Mouse (Mus musculus) stomach, embryonic 14.5 days (tissue): ENCODE data around the gene Lysmd4. TPM values are rescaled to one million over a fixed set of nuclear protein-coding genes. Genes with fewer than 3 reads are reported as not detected.

Source experiments
- ATAC-seq: fragments of 200-750 bp; cut with Nextera tagmentation; 2 replicates; pipeline ENCODE4 v1.8.0; 2017; ENCODE audit warnings: low read depth, moderate TSS enrichment; ENCODE audit not compliant: insufficient number of reproducible peaks, insufficient read depth, low FRiP score
- H3K27ac ChIP-seq: fragments of 300-500 bp; sonication (generic); 2 replicates; pipeline ENCODE4 v1.5.1; 2014; ENCODE audit warnings: mild to moderate bottlenecking, low read length, moderate library complexity, mixed read lengths
- H3K27me3 ChIP-seq: fragments of 300-500 bp; sonication (generic); 2 replicates; pipeline ENCODE4 v1.6.1; 2014; ENCODE audit warnings: low read length, control low read depth, mixed read lengths; ENCODE audit not compliant: control insufficient read depth, insufficient read depth
- H3K36me3 ChIP-seq: fragments of 300-500 bp; sonication (generic); 2 replicates; pipeline ENCODE4 v1.6.1; 2014; ENCODE audit warnings: mild to moderate bottlenecking, control low read depth, low read length, moderate library complexity, mixed read lengths; ENCODE audit not compliant: control insufficient read depth, insufficient read depth
- H3K4me1 ChIP-seq: fragments of 300-500 bp; sonication (generic); 2 replicates; pipeline ENCODE4 v1.6.1; 2014; ENCODE audit warnings: low read length, control low read depth, mixed read lengths; ENCODE audit not compliant: control insufficient read depth, insufficient read depth
- H3K4me2 ChIP-seq: fragments of 300-500 bp; sonication (generic); replicated peaks from 2 replicates; pipeline ENCODE4 v1.6.1; 2014; ENCODE audit warnings: low read depth, low read length, control low read depth
- H3K4me3 ChIP-seq: fragments of 300-500 bp; sonication (generic); 2 replicates; pipeline ENCODE4 v1.5.1; 2014; ENCODE audit warnings: low read depth, low read length, control low read depth
- H3K9ac ChIP-seq: fragments of 300-500 bp; sonication (generic); replicated peaks from 2 replicates; pipeline ENCODE4 v1.6.1; 2014; ENCODE audit warnings: low read depth, mild to moderate bottlenecking, control low read depth, low read length, moderate library complexity, mixed read lengths
- H3K9me3 ChIP-seq: fragments of 300-500 bp; sonication (generic); 2 replicates; pipeline ENCODE4 v1.6.1; 2016; ENCODE audit warnings: low read depth, low read length, control low read depth; ENCODE audit not compliant: control insufficient read depth
- WGBS: fragments of 180-500 bp; shearing (Covaris S2); extraction: QIAGEN DNeasy Blood & Tissue Kit; methylation state at CpG from one replicate; pipeline ENCODE4 v1.1.7; 2014; 5-methylcytosine and 5-hydroxymethylcytosine counted together
- polyA plus RNA-seq: library from polyadenylated mRNA; unstranded; fragments of >200 nt; fragmentation: Nextera tagmentation; extraction: Ambion mirVana; gene quantifications from 2 replicates; pipeline ENCODE4 v1.2.1, GENCODE M21; 2014

Lysmd4 gene
- polyA plus RNA-seq, result 10.2 and 13.3 TPM in 2 replicates

GRCm38 (mm10) chr7:67222220-67222862, at the start of gene Lysmd4:
TSS of gene Lysmd4 (plus strand) at chr7:67222544.
- peaks cover 8% of the 10 kb centered on the region; the same call in 1 of the 2 replicates for H3K36me3 ChIP-seq
- no peak within 1 kb of the TSS for H3K27ac ChIP-seq
- 2% methylated on average over 31 of the region's 31 CpGs for WGBS

GRCm38 (mm10) chr7:67173522-67174195, 48.7 kb upstream of the Lysmd4 start:
- WGBS, result 77% methylated on average over 2 of the region's 2 CpGs
- H3K4me3 ChIP-seq, result no peak overlapping the region
- no peaks in the 10 kb centered on the region for H3K27me3 ChIP-seq
- no peaks in the 10 kb centered on the region for H3K36me3 ChIP-seq
- no peak overlapping the region for H3K4me2 ChIP-seq
- H3K4me1 ChIP-seq, result no peaks in the 10 kb centered on the region
- no peaks in the 10 kb centered on the region for H3K9me3 ChIP-seq
- no peak overlapping the region for H3K27ac ChIP-seq
- no peak overlapping the region for H3K9ac ChIP-seq
- ATAC-seq, result no peak

More at GRCm38 (mm10) chr7:67222220-67222862, at the start of gene Lysmd4:
- Histone ChIP-seq H3K4me2 (peak within 1 kb of the TSS; percentile 75), H3K9me3 (no peaks in the 10 kb centered on the region), H3K27me3 (no peaks in the 10 kb centered on the region), H3K9ac (peak within 1 kb of the TSS; percentile 45), H3K4me1 (0 out of 2 replicates have a peak, but pooled peaks cover 11% of the 10 kb centered on the region), H3K4me3 (peak within 1 kb of the TSS; percentile 69)
- peak; percentile 96 for ATAC-seq

GRCm38 (mm10) chr7:67183786-67184185, 38.6 kb upstream of the Lysmd4 start:
- H3K36me3 ChIP-seq, result no peaks in the 10 kb centered on the region
- WGBS, result 19% methylated on average over 4 of the region's 4 CpGs
- H3K4me3 ChIP-seq, result no peak overlapping the region
- no peak for ATAC-seq
- H3K4me1 ChIP-seq, result no peaks in the 10 kb centered on the region
- no peaks in the 10 kb centered on the region for H3K27me3 ChIP-seq
- H3K9ac ChIP-seq, result no peak overlapping the region
- no peak overlapping the region for H3K27ac ChIP-seq
- H3K9me3 ChIP-seq, result no peaks in the 10 kb centered on the region
- H3K4me2 ChIP-seq, result no peak overlapping the region

- Histone ChIP-seq H3K4me3 (no peak overlapping the region), H3K9me3 (no peaks in the 10 kb centered on the region), H3K4me2 (no peak overlapping the region), H3K9ac (no peak overlapping the region), H3K27ac (no peak overlapping the region), H3K4me1 (no peaks in the 10 kb centered on the region), H3K36me3 (no peaks in the 10 kb centered on the region), H3K27me3 (no peaks in the 10 kb centered on the region)
- WGBS, result 15% methylated on average over 10 of the region's 10 CpGs
- ATAC-seq, result no peak
Observed at GRCm38 (mm10) chr7:67199412-67199811, 22.9 kb upstream of the Lysmd4 start.

- H3K9ac ChIP-seq, result no peak overlapping the region
- H3K27me3 ChIP-seq, result no peaks in the 10 kb centered on the region
- no peaks in the 10 kb centered on the region for H3K4me1 ChIP-seq
- no peak overlapping the region for H3K4me3 ChIP-seq
- WGBS, result 59% methylated on average over 3 of the region's 3 CpGs
- H3K9me3 ChIP-seq, result no peaks in the 10 kb centered on the region
- no peaks in the 10 kb centered on the region for H3K36me3 ChIP-seq
- no peak overlapping the region for H3K4me2 ChIP-seq
- ATAC-seq, result no peak
- H3K27ac ChIP-seq, result no peak overlapping the region
Observed at GRCm38 (mm10) chr7:67203625-67204024, 18.7 kb upstream of the Lysmd4 start.

GRCm38 (mm10) chr7:67205734-67206425, 16.5 kb upstream of the Lysmd4 start:
- Histone ChIP-seq H3K4me1 (no peaks in the 10 kb centered on the region), H3K9me3 (no peaks in the 10 kb centered on the region), H3K4me3 (no peak overlapping the region), H3K9ac (no peak overlapping the region), H3K27ac (no peak overlapping the region), H3K36me3 (no peaks in the 10 kb centered on the region), H3K4me2 (no peak overlapping the region), H3K27me3 (no peaks in the 10 kb centered on the region)
- 91% methylated on average over 9 of the region's 9 CpGs for WGBS
- ATAC-seq, result no peak

- H3K4me1 ChIP-seq, result no peaks in the 10 kb centered on the region
- no peaks in the 10 kb centered on the region for H3K27me3 ChIP-seq
- no peak for ATAC-seq
- no peaks in the 10 kb centered on the region for H3K9me3 ChIP-seq
- no peak overlapping the region for H3K4me3 ChIP-seq
- no peaks in the 10 kb centered on the region for H3K36me3 ChIP-seq
- no peak overlapping the region for H3K27ac ChIP-seq
- no peak overlapping the region for H3K9ac ChIP-seq
- 65% methylated on average over 10 of the region's 10 CpGs for WGBS
- no peak overlapping the region for H3K4me2 ChIP-seq
Observed at GRCm38 (mm10) chr7:67206496-67206895, 15.8 kb upstream of the Lysmd4 start.

GRCm38 (mm10) chr7:67207701-67208100, 14.6 kb upstream of the Lysmd4 start:
- no peaks in the 10 kb centered on the region for H3K27me3 ChIP-seq
- H3K4me2 ChIP-seq, result no peak overlapping the region
- no peaks in the 10 kb centered on the region for H3K9me3 ChIP-seq
- no peak for ATAC-seq
- no peak overlapping the region for H3K4me3 ChIP-seq
- H3K9ac ChIP-seq, result no peak overlapping the region
- no peak overlapping the region for H3K27ac ChIP-seq
- no peaks in the 10 kb centered on the region for H3K4me1 ChIP-seq
- WGBS, result 26% methylated on average over 6 of the region's 6 CpGs
- no peaks in the 10 kb centered on the region for H3K36me3 ChIP-seq
